Mouse (Mus musculus) retina, embryonic 14.5 days (tissue): ENCODE measurements around the gene Hipk2.
A peak's percentile ranks its signal among the peaks of the same experiment; 100 is the strongest.

Experiments used
- DNase-seq: peaks from one replicate; pipeline ENCODE4 v3.0.0-alpha.2; 2015; ENCODE audit warnings: low spot score

The Hipk2 gene

DNA sequence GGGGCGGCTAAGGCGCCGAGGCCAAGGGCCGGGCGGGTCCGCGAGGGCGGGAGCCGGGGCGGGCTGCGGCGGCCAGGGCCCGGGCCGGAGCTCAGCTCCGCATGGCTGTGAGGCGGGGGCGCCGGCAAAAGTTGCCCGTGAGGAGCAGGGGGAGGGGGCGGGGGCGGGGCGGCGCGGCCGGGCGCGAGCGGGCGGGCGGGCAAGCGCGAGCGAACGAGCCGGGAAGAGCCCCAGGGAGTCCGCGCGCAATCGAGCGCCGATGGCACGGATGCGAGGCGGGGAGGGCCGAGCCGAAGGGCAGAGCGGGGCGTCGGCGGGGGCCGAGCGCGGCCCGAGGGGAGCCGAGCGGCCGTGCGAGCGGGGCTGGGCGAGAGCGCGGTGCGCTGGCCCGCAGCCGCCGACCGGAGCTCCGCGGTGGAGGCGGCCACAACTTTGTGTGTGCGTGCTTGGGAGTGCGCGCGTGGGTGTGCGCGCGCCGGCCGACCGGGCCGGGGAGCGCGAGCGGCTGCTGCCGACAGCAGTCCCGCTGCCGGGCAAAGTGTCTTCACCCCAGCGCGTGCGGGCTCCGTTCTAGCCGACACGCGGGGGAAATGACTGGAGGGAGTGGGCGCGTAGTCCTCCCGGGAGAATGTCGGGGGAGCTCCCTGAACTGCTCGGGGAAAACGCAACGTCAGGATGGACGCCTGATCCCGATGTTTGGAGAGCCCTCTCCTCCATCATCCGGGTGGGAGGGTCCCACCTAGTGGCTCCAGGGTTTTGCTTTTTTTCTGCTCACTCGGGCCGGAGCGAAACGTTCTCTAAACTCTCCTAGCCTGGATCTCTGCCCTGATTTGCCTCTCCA, at the start of gene Hipk2:
Gene Hipk2, minus strand, starts transcription at position 95 of the 841 bp plus-strand sequence.
- peak; percentile 90 for DNase-seq

- DNase-seq, result peak; percentile 50
Observed at GRCm38 (mm10) chr6:38925719-38926118, 49.8 kb upstream of the Hipk2 start.

DNA sequence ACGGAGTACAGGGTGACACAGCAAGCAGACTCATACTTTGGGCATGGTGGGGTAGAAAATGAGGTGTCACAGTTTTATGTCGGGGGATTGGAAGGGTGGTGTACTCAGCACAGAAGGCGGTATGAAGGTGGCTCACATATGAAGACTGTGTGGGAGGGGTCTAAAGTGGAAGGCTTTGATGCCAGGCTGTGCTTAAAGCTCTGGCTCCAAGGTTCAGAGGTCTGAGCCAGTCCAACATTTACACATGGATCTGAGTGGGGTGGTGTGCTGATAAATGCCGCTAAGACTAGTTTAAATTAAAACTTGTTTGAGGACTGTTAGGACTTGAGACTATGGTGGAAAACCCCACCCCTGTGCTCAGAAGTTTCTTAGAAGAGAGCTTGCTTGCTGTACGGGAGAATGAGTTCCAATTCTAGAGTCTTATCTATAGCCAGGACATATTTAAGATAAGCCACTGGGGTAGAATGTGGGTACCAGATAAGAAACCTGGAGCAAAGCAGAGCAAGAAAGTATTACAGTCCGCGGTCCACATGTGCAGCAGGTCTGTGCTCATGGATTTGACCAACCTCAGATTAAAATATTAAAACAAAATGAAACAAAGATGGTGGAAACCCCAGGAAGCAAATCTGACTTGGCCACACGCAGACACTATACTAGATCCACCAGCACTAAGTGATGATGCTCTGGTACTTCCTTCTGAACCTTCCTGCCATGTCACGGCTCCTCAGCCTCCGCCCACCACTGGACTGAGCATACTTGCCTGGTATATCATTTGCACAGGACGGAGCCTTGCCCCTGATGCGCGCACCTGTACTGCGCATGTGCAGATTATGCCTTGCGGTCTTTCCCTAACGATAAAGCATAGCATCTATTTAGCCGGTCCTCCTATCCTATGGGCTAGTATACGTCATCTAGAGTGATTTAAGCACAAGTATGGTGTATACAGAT, 48.2 kb upstream of the Hipk2 start:
- DNase-seq, result no peak

- no peak for DNase-seq
Observed at GRCm38 (mm10) chr6:38923450-38923849, 47.5 kb upstream of the Hipk2 start.

DNA sequence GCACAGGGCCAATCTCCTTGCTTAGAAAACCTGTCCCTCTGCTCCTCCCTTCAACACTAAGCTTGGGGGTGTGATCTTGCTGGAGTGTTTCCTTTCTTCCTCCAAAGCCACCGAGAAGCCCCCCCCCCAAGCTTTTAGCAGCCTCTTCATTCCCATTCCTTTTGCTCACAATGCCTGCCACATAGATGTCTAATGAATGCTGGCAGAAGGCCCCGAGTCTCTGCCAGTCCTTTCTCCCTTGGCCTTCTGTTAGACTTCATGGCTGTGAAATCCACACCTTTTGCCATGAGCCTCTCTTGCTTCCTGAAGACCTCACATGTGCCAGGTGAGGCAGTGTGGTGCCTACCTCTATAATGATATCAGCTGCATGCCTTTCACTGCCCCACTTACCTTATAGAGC, 46.6 kb upstream of the Hipk2 start:
- no peak for DNase-seq

- DNase-seq, result no peak
Observed at GRCm38 (mm10) chr6:38921810-38922116, 45.8 kb upstream of the Hipk2 start.

DNA sequence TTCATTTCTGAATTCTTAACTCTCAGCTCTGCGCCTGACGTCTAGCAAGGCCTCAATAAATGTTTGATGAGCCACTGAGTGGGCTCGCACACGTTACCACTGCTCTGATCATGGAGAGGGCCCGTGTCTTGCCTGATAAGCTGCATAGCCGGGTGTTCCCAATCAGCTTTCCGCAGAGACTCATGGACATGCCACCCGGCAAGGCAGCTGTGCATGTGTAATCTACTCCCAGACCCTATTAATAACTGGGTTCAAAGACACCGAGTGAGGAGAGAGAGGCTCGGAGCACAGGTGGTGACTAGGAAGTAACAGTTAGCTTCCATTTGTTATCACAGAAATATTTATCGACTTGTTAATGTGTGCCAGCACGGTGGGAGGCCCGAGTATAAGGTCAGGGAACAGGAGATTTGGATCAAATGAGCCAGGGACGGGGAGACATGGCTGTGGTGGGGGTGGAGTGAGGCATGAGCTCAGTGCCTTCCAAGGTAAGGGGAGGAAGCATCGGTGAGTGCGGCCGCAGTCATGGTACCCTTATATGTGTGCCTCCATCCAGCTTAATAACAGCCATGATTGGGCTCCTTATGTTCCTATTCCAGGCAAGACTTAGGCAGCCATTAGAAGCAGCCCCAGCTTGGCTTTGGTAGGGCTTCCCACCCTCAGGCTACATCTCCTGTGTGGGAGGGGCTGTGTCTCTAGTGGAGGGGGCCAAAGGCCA, 45.3 kb upstream of the Hipk2 start:
- DNase-seq, result peak; percentile 12

DNA sequence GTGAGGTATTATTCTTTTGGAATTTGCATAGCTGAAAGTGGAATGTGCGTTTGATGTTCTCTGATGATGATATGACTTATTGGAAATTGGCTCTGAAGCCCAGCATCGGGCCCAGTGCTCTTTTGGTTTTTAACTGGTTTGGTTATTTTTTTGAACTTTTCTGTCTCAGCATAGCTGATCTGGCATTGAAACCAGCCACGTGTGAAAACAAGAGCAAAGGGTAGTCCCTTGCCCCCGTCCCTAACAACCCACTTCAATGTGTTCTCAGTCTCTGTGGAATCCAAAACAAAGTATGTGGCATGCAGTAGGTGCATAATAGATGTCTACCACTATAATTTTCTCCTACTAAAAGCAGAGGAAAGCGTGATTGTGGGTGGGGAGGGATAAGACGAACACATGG, 44.2 kb upstream of the Hipk2 start:
- DNase-seq, result no peak

DNA sequence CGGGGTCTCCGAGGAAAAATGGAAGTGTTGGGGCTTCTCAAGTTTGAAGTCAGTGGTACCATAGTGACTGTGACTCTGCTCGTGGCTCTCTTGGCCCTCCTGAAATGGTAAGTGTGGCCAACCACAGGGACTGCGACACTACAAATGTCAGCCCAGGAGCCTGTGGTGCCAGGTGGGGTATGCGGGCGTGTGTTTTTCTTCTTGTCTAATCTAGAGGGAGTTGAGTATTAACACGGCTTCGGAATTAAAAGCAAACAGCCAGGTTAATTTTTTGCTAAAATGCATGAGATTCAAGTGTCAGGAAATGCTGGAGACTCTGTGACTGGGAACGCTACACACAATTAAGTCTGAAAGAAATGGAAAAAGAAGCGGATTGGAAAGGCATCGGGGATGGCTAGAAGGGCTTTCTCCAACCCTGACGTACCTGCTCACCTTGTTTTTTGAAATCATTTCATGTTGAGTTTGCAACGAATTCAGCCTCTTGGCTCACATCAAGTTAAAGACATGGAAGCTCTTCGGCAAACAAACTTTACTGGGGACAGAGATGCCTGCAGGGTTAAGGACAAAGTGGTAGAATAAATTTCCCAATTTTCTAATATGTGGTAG, 43.3 kb upstream of the Hipk2 start:
- no peak for DNase-seq

GRCm38 (mm10) chr6:38918728-38919127, 42.8 kb upstream of the Hipk2 start:
- DNase-seq, result no peak

GRCm38 (mm10) chr6:38917415-38917814, 41.5 kb upstream of the Hipk2 start:
- no peak for DNase-seq

GRCm38 (mm10) chr6:38916571-38916970, 40.6 kb upstream of the Hipk2 start:
- DNase-seq, result no peak

DNA sequence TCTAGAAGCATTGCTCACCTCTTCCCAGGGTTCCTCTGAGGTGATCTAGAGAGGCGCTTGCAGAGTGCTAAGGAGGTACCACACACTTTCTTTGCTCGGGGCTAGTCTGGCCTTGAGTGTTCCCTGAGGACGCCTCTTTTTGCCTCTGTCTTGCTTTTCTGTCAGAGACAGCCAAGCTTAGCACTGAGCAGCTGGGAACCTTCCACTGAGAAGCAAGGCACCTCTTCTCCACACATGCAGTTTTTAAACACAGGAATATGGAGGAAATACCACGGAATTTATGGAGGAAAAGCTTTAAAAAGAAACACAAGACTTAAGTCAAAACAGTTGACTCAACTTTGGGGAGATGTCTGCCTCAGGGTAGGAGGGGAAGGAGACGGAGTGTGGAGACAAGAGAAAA, 39.8 kb upstream of the Hipk2 start:
- no peak for DNase-seq

- no peak for DNase-seq
Observed at GRCm38 (mm10) chr6:38914181-38914580, 38.2 kb upstream of the Hipk2 start.

DNA sequence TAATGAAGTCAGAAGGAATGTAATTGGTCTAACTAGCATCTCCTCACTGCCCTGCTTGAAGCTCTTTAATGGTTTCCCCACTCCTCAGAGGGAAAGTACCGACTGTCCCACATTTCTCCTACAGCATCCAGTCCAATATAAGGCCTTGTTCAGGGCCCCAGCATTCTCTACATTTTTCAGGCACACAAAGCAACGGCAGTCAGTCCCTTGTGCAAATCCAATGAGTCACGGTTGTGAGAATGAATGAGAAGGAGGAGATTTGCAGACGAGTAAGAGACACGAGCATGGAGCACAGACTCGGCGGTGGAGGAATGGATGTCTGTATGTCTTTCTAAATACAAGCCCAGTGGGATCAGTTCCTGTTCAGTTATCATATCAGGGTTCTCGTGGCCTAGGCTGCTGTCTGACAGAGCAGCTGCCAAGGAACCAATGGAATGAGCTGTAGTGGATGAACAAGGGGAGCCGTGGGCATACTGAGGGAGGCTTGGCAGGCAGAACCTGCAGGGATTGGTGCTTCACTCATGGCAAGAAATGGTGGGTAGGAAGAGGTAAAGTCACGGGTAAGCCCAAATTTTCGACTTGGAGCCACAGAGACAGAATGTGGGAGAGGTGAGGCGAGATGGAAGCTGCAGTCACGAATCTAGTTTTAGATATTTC, 37.5 kb upstream of the Hipk2 start:
- DNase-seq, result no peak

DNA sequence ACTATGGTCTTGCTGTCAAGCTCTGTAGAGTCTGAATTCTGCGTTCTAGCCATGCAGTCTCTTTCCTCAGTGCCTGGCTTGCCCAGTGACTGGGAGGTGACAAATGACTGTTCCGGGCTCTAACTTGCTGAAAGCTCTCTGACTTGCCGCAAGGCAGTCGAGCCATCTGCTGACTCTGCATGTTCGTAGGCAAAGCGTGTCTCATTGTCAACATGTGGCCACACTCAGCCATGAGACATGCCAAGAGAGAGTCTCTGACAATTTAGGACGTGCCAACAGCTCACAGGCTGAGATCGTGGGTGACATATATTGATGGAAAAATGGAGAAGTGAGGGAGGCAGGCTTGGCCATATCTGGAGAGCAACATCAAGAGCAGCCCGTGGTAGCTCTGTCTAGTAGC, 36.9 kb upstream of the Hipk2 start:
- no peak for DNase-seq

GRCm38 (mm10) chr6:38912121-38912660, 36.2 kb upstream of the Hipk2 start:
- DNase-seq, result no peak

GRCm38 (mm10) chr6:38910828-38911559, 35.0 kb upstream of the Hipk2 start:
- DNase-seq, result peak; percentile 80

GRCm38 (mm10) chr6:38908401-38908800, 32.4 kb upstream of the Hipk2 start:
- DNase-seq, result no peak

- no peak for DNase-seq
Observed at GRCm38 (mm10) chr6:38906005-38906404, 30.0 kb upstream of the Hipk2 start.
